Mouse (Mus musculus): ENCODE data around the gene Upb1. TPM values are rescaled to one million over a fixed set of nuclear protein-coding genes. Genes with fewer than 3 reads are reported as not detected.

Upb1 gene
- polyA plus RNA-seq, 1 experiment from 2014 or later, result 0.59 TPM

DNA sequence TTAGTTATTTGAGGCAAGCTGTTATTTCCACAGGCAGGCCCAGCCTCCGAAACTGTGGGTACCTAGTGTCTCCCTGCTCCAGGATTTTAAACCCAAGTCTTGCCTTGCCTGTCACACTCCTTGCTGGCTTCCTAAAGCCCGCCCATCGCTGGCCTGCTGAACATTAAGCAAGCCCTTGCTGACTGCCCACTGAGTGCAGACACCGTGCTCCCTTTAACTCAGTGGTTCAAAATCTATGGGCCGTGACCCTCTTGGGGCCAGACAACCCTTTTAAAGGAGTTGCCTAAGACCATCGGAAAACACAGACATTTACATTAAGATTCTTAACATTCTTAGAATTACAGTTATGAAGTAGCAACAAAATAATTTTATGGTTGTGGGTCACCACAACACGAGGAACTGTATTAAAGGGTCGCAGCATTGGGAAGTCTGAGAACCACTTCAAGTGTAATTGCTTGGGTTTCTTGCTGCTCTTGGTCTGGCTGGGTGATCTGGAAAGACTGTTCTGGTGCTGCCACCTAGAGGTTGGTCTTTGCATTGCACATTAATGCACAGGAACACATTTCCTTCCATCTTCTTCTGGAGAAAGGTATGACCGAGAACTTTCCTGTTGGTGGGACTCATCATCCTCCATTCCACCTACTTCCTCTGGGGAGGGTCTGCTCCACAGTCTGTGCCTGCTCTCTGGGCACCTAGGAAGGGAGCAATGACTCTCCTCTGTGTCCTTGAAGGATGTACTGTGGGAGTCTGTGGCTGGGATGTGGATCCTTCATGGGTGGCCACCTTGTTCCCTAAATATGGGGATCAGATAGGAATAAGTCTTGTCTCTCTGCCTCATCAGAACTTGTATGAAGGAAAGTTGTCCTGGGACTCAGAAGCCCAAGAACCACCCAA lies 85.4 kb downstream of the Upb1 start:
- H3K4me1 ChIP-seq, result no peaks in the 10 kb centered on the region
- no peak overlapping the region for H3K4me2 ChIP-seq
- H3K9me3 ChIP-seq, result no peaks in the 10 kb centered on the region
- 53% methylated on average over 9 of the region's 9 CpGs for WGBS
- no peaks in the 10 kb centered on the region for H3K27me3 ChIP-seq
- H3K4me3 ChIP-seq, result no peak overlapping the region
- no peak for ATAC-seq (ENCODE audit: insufficient number of reproducible peaks, low FRiP score, low TSS enrichment, low read depth)
- H3K9ac ChIP-seq, result no peak overlapping the region
- H3K36me3 ChIP-seq, result no peaks in the 10 kb centered on the region
- H3K27ac ChIP-seq, result no peak overlapping the region

DNA sequence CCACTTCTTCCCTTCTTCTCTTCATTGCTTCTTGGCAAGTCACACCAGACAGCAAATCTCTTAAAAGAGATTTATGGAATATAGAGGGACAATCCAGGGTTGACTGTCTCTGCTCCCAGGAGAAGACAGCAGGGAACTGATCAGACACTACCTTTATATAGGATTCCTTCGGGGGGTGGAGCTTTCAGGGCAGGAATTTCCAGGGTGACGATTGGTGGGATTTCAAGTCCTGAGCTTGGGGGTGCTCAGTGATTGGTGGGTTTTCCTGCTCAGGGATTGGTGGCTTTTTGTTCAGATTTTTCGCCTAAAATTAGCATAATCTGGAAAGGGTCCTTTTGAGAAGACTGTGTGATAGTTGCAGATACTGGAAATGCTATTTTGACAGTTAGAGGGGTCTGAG lies 86.2 kb downstream of the Upb1 start:
- WGBS, result 64% methylated on average over 3 of the region's 3 CpGs
- Histone ChIP-seq H3K9ac (no peak overlapping the region), H3K27ac (no peak overlapping the region), H3K27me3 (no peaks in the 10 kb centered on the region), H3K4me2 (no peak overlapping the region), H3K4me3 (no peak overlapping the region), H3K4me1 (no peaks in the 10 kb centered on the region), H3K36me3 (no peaks in the 10 kb centered on the region), H3K9me3 (no peaks in the 10 kb centered on the region)
- no peak for ATAC-seq (ENCODE audit: insufficient number of reproducible peaks, low FRiP score, low TSS enrichment, low read depth)

DNA sequence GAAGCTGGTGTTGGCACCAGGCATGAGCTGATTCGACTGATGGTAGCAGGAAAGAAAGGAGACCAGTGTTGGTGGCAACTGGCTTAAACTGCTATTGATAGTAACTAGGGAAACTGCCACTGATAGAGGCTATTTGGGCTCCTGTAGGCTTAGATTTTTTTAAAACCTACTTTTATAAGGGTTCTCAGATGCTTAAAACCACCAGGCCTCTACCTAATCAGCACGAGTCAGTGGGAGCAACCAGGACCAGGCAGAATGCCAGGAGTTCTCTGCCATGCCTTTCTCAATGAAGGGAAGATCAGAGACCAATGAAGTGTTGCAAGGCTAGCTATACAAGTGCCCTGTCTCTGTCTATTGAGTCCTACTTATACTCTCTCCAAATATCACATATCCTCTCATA lies 88.6 kb downstream of the Upb1 start:
- no peaks in the 10 kb centered on the region for H3K9me3 ChIP-seq
- ATAC-seq (ENCODE audit: insufficient number of reproducible peaks, low FRiP score, low TSS enrichment, low read depth), result no peak
- 57% methylated on average over 2 of the region's 2 CpGs for WGBS

GRCm38 (mm10) chr10:75490731-75491130 lies 89.8 kb downstream of the Upb1 start:
- ATAC-seq (ENCODE audit: insufficient number of reproducible peaks, low FRiP score, low TSS enrichment, low read depth), result no peak
- Histone ChIP-seq H3K4me1 (no peaks in the 10 kb centered on the region), H3K36me3 (no peaks in the 10 kb centered on the region), H3K9ac (no peak overlapping the region), H3K27me3 (no peaks in the 10 kb centered on the region), H3K4me2 (no peak overlapping the region), H3K4me3 (no peak overlapping the region), H3K27ac (no peak overlapping the region), H3K9me3 (no peaks in the 10 kb centered on the region)
- 73% methylated on average over 2 of the region's 2 CpGs for WGBS

More for the DNA sequence above, 88.6 kb downstream of the Upb1 start:
- no peaks in the 10 kb centered on the region for H3K4me1 ChIP-seq
- no peak overlapping the region for H3K9ac ChIP-seq
- H3K27me3 ChIP-seq, result no peaks in the 10 kb centered on the region
- no peak overlapping the region for H3K4me3 ChIP-seq
- H3K36me3 ChIP-seq, result no peaks in the 10 kb centered on the region
- no peak overlapping the region for H3K27ac ChIP-seq
- no peak overlapping the region for H3K4me2 ChIP-seq

Other genes with a start within 250 kb of the Upb1 start
- gene Specc1l, start 189.0 kb upstream of the Upb1 start, polyA plus RNA-seq (2015; fragmentation: Nextera tagmentation; extraction: Ambion mirVana), result 28.3 and 31.7 TPM in 2 replicates
- gene Adora2a, start 84.2 kb upstream of the Upb1 start, polyA plus RNA-seq (2015; fragmentation: Nextera tagmentation; extraction: Ambion mirVana), result 1.9 and 2.9 TPM in 2 replicates
- gene Snrpd3, start 116.4 kb downstream of the Upb1 start, polyA plus RNA-seq (2015; fragmentation: Nextera tagmentation; extraction: Ambion mirVana), result 139 and 152 TPM in 2 replicates
- gene Gucd1, start 116.9 kb downstream of the Upb1 start, polyA plus RNA-seq (2015; fragmentation: Nextera tagmentation; extraction: Ambion mirVana), result 26.1 and 27.6 TPM in 2 replicates
- 3.5 TPM in 2 replicates for gene Lrrc75b, start 159.2 kb downstream of the Upb1 start, polyA plus RNA-seq (2015; fragmentation: Nextera tagmentation; extraction: Ambion mirVana)
- gene Ggt1, start 160.5 kb downstream of the Upb1 start, polyA plus RNA-seq (2015; fragmentation: Nextera tagmentation; extraction: Ambion mirVana), result 0.67 and 0.93 TPM in 2 replicates
- gene Ggt5, start 188.2 kb downstream of the Upb1 start, polyA plus RNA-seq (2015; fragmentation: Nextera tagmentation; extraction: Ambion mirVana), result 1.6 and 2.9 TPM in 2 replicates
- 10.9 and 14.3 TPM in 2 replicates for gene Susd2, start 242.9 kb downstream of the Upb1 start, polyA plus RNA-seq (2015; fragmentation: Nextera tagmentation; extraction: Ambion mirVana)